Mouse (Mus musculus): ENCODE data around the gene Dmc1. TPM values are rescaled to one million over a fixed set of nuclear protein-coding genes. Genes with fewer than 3 reads are reported as not detected.

The Dmc1 gene
- polyA plus RNA-seq, 1 experiment from 2014 or later = 1.4 TPM

DNA sequence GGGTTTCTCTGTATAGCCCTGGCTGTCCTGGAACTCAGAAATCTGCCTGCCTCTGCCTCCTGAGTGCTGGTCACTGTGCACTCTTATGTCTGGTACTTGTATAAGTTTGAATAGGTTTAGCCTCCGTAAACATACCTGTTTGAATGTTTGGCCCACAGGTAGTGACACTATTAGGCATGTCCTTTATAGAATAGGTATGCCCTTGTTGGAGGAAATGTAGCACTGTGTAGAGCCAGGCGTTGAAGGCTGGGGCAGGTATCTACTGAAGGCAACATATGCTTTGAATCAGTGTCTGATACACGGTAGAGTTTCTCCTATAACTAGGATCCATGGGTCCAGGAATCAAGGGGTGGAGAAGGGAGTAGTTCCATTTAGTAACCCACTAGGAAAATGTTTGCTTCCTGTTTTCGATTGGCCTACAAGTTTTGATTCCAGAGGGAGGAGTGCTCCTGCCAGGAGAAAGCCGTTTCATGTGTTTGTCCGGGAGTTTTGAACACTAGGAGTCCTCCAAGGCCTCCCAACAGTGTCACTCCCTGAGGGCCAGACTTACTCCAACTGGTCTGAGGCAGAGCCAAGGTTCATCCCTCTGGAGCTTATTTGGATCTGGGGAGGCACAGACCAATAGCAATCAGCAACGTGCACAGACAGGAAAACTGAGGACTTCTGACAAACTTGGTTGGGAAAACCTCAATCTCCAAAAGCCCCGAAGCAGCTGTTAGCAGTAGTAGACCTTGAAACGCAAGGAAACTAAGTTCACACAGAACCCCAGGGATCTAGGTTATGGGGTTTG is 78.7 kb downstream of the Dmc1 start:
- WGBS = 70% methylated on average over 9 of the region's 9 CpGs
- H3K9me3 ChIP-seq (replicated peaks) = no peaks in the 10 kb centered on the region
- no peak overlapping the region for H3K4me3 ChIP-seq
- H3K27ac ChIP-seq = no peak overlapping the region
- no peak overlapping the region for H3K4me2 ChIP-seq
- peaks cover 57% of the 10 kb centered on the region for H3K36me3 ChIP-seq (ENCODE audit: poor library complexity, severe bottlenecking)
- H3K27me3 ChIP-seq = no peaks in the 10 kb centered on the region
- no peak overlapping the region for H3K9ac ChIP-seq
- no peaks in the 10 kb centered on the region for H3K4me1 ChIP-seq
- ATAC-seq = peak; percentile 50; the same call in 1 of the 2 replicates

DNA sequence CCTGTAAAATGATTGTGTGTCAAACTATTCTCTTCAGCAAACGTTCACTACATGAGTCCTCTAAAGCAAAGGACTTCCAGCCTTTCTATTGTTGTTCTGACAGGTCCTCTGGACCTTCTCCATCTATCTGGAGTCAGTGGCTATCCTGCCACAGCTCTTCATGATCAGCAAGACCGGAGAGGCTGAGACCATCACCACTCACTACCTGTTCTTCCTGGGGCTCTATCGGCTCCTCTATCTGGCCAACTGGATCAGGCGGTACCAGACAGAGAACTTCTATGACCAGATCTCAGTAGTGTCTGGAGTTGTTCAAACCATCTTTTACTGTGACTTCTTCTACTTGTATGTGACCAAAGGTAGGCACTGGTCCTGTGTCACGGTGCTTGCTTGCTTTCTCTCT is 79.3 kb downstream of the Dmc1 start:
- WGBS = 89% methylated on average over 5 of the region's 5 CpGs

DNA sequence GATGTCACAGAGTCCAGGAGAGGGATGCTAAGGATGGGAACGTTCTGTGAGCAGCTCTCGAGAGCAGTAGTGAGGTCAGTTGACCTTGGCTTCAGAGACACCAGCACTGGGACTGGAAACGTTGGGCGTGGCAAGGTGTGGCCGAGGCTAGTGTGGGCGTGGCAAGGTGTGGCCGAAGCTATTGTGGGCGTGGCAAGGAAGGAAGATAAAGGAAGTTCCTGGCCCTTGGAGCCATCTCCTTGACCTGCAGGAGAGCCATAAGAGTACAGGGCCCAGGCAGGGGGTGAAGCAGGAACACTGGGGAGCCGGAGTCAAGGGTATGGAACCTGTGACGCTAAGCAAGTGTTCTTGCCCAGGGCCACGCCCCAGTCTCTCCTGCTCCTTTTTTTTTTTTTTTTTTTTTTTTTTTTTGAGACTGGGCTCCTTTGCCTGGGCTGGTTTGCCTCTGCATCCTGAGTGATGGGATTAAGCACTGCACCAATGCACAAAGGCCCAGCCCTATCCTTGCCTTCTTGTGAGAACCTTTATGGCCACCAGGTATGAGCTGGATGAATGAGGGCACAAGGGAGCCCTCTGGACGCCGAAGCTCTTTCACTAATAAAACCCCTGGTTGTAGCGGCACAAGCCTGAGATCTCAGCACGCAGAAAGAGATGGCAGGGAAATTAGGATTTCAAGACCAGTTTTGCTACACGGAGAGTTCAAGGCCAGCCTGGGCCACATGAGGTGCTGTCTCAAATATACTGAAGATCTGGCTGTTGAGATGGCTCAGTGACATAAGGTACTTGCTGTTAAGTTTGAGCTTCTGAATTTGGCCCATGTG is 85.3 kb downstream of the Dmc1 start:
- H3K4me1 ChIP-seq = peaks cover 14% of the 10 kb centered on the region
- no peak overlapping the region for H3K4me3 ChIP-seq
- H3K9me3 ChIP-seq (replicated peaks) = no peaks in the 10 kb centered on the region
- no peak overlapping the region for H3K27ac ChIP-seq
- no peak overlapping the region for H3K9ac ChIP-seq
- H3K36me3 ChIP-seq (ENCODE audit: poor library complexity, severe bottlenecking) = no peaks in the 10 kb centered on the region
- no peak overlapping the region for H3K4me2 ChIP-seq
- peaks cover 48% of the 10 kb centered on the region for H3K27me3 ChIP-seq
- WGBS = 52% methylated on average over 16 of the region's 16 CpGs
- no peak for ATAC-seq

More for the DNA sequence above, 79.3 kb downstream of the Dmc1 start:
- Histone ChIP-seq H3K27ac (no peak overlapping the region), H3K4me1 (no peaks in the 10 kb centered on the region), H3K9me3 (replicated peaks) (no peaks in the 10 kb centered on the region), H3K27me3 (no peaks in the 10 kb centered on the region), H3K4me2 (no peak overlapping the region), H3K9ac (no peak overlapping the region), H3K4me3 (no peak overlapping the region), H3K36me3 (ENCODE audit: poor library complexity, severe bottlenecking) (peaks cover 51% of the 10 kb centered on the region)
- ATAC-seq = no peak

DNA sequence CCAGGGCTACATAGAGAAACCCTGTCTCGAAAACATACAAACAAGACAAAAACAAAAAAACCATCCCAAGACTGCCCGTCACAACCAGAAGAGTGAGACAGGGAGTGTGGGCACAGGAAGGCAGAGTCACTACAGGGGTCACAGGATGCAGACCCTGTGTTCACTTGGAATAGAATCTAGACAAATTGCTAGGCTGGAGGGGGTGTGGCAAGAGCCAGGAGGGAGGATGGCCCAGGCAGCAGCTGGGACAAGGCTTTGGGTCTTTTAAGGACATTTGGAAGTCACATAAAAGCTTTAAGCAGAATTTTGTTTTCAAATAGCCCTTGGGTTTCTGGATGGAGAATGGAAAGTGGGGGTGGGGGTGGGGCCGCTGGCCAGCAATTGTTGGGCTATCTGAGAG is 86.3 kb downstream of the Dmc1 start:
- Histone ChIP-seq H3K4me3 (no peak overlapping the region), H3K9me3 (replicated peaks) (no peaks in the 10 kb centered on the region), H3K9ac (no peak overlapping the region), H3K36me3 (ENCODE audit: poor library complexity, severe bottlenecking) (no peaks in the 10 kb centered on the region), H3K27ac (no peak overlapping the region), H3K4me2 (no peak overlapping the region), H3K4me1 (peaks cover 14% of the 10 kb centered on the region), H3K27me3 (peaks cover 59% of the 10 kb centered on the region)
- WGBS = 78% methylated on average over 3 of the region's 3 CpGs
- no peak for ATAC-seq

DNA sequence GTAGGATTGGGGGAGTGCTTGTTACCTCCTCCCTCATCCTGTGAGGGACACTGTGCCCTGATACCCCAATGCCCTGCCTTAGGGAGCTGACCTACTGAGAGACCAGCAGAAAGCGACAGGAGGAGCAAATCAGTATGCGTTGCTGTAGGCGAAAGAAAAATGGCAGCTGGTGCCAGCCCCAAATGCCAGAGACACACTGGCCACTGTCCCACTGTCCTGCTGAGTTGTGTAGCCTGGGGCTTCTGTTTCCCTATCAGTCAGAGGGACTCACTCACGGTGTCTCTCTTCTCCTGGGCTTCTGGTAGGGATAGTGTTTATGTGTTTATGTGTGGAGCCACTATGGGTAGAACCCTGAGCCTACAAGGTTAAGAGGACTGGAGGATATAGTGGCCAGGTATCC is 87.2 kb downstream of the Dmc1 start:
- Histone ChIP-seq H3K27ac (no peak overlapping the region), H3K9ac (no peak overlapping the region), H3K9me3 (replicated peaks) (no peaks in the 10 kb centered on the region), H3K4me1 (peaks cover 14% of the 10 kb centered on the region), H3K27me3 (peaks cover 66% of the 10 kb centered on the region), H3K36me3 (ENCODE audit: poor library complexity, severe bottlenecking) (no peaks in the 10 kb centered on the region), H3K4me2 (no peak overlapping the region), H3K4me3 (no peak overlapping the region)
- no peak for ATAC-seq
- WGBS = 75% methylated on average over 4 of the region's 4 CpGs

DNA sequence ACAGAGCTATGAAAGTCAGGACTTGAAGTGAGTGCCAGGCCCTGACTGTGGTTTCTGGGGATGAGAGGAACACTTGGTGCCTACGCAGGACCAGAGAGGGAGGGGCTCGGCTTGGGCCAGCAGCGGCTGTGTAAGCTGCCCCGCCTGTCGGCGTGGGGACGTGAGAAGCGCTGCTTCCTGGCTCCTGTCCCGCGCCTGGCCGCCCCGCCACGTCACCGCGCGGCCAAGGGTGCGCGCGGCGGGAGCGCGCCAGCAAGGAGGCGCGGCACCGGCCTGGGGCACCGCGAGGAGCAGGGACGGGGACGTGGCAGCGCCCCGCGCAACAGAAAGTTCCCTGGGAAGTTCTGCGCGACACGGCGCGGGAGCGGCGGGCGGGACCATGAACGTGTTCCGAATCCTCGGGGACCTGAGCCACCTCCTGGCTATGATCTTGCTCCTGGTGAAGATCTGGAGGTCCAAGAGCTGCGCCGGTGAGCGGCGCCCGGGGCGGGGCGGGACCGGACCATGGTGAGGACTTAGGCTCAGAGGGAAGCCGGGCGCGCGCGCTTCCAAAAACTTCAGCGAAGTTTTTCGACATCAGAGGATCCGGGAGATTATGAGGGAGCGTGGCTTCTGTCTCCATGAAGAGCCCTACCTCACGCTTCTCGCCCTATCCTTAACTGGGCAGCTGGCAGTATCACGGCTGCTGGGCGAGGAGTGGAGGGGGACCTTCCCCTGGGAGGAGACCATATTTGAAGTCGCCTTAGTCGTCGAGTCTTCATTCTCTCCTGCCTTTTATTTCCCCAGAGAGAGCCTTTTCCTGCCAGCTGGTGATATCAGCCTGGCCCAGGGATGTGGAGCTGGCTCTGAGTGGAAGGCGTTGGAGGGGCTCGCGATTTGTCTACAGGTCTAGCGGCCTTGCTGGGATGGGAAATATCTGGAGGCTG is 88.5 kb downstream of the Dmc1 start, which contains the start of gene Kdelr3:
TSS of gene Kdelr3 (plus strand) at position 241 of the 926 bp plus-strand sequence.
- peaks cover 76% of the 10 kb centered on the region for H3K27me3 ChIP-seq
- no peaks in the 10 kb centered on the region for H3K9me3 ChIP-seq (replicated peaks)
- no peaks in the 10 kb centered on the region for H3K36me3 ChIP-seq (ENCODE audit: poor library complexity, severe bottlenecking)
- ATAC-seq = peak; percentile 54; the same call in 1 of the 2 replicates
- under 1% methylated on average over 71 of the region's 71 CpGs for WGBS
- peak within 1 kb of the TSS; percentile 88 for H3K4me2 ChIP-seq
- peak within 1 kb of the TSS; percentile 63 for H3K9ac ChIP-seq
- H3K4me3 ChIP-seq = peak within 1 kb of the TSS; percentile 48
- no peak within 1 kb of the TSS for H3K27ac ChIP-seq
- H3K4me1 ChIP-seq = peaks cover 25% of the 10 kb centered on the region

DNA sequence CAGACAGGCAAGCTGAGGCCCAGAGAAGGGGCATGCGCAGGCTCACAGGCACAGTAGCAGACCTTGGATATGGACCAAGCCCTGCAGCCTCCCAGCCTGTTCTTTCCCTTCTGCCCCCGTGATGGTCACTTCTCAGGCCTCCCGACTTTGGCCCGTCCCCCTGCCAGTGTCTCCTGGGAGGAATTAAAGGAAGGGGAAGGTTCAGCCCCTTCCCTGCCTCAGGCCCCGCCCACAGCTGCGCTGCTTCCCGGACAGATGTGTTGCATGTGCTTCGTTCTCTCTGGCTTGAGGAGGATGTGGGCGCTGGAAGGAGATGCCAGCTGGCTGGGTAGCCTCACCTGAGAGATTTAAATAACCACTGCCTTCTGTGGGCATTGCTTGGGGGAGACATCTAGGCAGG is 91.0 kb downstream of the Dmc1 start:
- peaks cover 38% of the 10 kb centered on the region for H3K4me1 ChIP-seq
- H3K4me3 ChIP-seq = no peak overlapping the region
- peaks cover 89% of the 10 kb centered on the region for H3K27me3 ChIP-seq
- H3K9ac ChIP-seq = no peak overlapping the region
- H3K4me2 ChIP-seq = no peak overlapping the region
- no peak overlapping the region for H3K27ac ChIP-seq
- H3K36me3 ChIP-seq (ENCODE audit: poor library complexity, severe bottlenecking) = no peaks in the 10 kb centered on the region
- no peak for ATAC-seq
- no peaks in the 10 kb centered on the region for H3K9me3 ChIP-seq (replicated peaks)
- 11% methylated on average over 9 of the region's 9 CpGs for WGBS

DNA sequence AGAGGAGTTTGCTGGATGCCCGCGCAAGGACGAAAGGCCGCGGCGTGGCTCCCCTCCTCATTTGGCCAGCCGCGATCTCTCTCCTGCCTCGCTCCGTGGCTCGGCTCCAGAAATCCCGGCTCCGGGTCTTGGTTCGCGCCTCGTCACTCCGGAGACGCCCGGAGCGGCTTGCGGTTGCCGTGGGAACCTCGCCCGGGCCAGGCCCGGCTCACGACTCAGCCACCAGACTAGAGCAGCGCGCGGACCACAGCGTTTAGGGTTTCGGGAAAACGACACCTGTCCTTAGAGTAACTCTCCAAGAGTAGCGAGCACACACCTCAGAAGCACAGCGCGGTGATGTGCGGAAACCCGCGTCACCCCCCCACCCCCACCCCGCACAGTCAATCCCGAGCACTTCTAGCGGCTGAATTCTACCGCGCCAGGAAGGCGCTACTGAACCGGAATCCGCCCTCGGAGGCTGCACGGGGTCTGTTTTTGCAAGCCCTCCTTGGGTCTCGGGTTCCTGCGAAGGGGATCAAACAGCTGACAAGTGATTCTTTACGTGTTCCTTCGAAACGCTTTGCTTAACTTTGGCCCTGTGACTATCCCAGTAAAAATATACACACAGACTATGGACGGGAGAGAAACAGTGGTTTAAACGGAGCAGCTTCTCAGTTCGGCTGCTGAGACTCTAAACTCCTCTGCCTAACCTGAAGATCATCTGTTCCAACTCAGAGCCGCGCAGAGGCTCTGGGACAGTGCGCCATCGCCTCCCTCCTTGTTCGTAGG is 93.2 kb downstream of the Dmc1 start:
- 2% methylated on average over 61 of the region's 61 CpGs for WGBS
- Histone ChIP-seq H3K9ac (peak overlapping the region; percentile 45), H3K27me3 (peaks cover 89% of the 10 kb centered on the region), H3K4me2 (peak overlapping the region; percentile 70), H3K4me1 (peaks cover 39% of the 10 kb centered on the region), H3K36me3 (ENCODE audit: poor library complexity, severe bottlenecking) (no peaks in the 10 kb centered on the region), H3K9me3 (replicated peaks) (no peaks in the 10 kb centered on the region), H3K4me3 (peak overlapping the region; percentile 41), H3K27ac (no peak overlapping the region)
- ATAC-seq = peak; percentile 91

Small RNA genes lying within 50 kb of the gene (microRNA-seq; reads per million reads assigned to microRNA genes)
- not detected for gene Gm27903

Other genes with a start within 250 kb of the Dmc1 start
- 29.4 and 31.3 TPM in 2 replicates for gene Tmem184b, start 201.5 kb downstream of the Dmc1 start, polyA plus RNA-seq (2015; fragmentation: Nextera tagmentation; extraction: Ambion mirVana)
- gene Csnk1e, start 149.5 kb downstream of the Dmc1 start, polyA plus RNA-seq (2015; fragmentation: Nextera tagmentation; extraction: Ambion mirVana) = 200 and 208 TPM in 2 replicates
- gene Kcnj4, start 99.9 kb downstream of the Dmc1 start, polyA plus RNA-seq (2015; fragmentation: Nextera tagmentation; extraction: Ambion mirVana) = not detected in 2 replicates
- 5.1 and 6.4 TPM in 2 replicates for gene Kdelr3, start 88.7 kb downstream of the Dmc1 start, polyA plus RNA-seq (2015; fragmentation: Nextera tagmentation; extraction: Ambion mirVana)
- gene Ddx17, start 58.4 kb downstream of the Dmc1 start, polyA plus RNA-seq (2015; fragmentation: Nextera tagmentation; extraction: Ambion mirVana) = 61.5 and 66.8 TPM in 2 replicates
- 5.8 and 6.3 TPM in 2 replicates for gene Fam227a, start 53.8 kb upstream of the Dmc1 start, polyA plus RNA-seq (2015; fragmentation: Nextera tagmentation; extraction: Ambion mirVana)
- 103 and 109 TPM in 2 replicates for gene Cby1, start 54.1 kb upstream of the Dmc1 start, polyA plus RNA-seq (2015; fragmentation: Nextera tagmentation; extraction: Ambion mirVana)
- gene Tomm22, start 65.8 kb upstream of the Dmc1 start, polyA plus RNA-seq (2015; fragmentation: Nextera tagmentation; extraction: Ambion mirVana) = 288 TPM in 2 replicates
- gene Josd1, start 82.8 kb upstream of the Dmc1 start, polyA plus RNA-seq (2015; fragmentation: Nextera tagmentation; extraction: Ambion mirVana) = 17.9 and 18.7 TPM in 2 replicates
- 47.2 and 50.9 TPM in 2 replicates for gene Gtpbp1, start 85.7 kb upstream of the Dmc1 start, polyA plus RNA-seq (2015; fragmentation: Nextera tagmentation; extraction: Ambion mirVana)
- 8.1 and 8.4 TPM in 2 replicates for gene Sun2, start 137.4 kb upstream of the Dmc1 start, polyA plus RNA-seq (2015; fragmentation: Nextera tagmentation; extraction: Ambion mirVana)
- gene Dnal4, start 172.7 kb upstream of the Dmc1 start, polyA plus RNA-seq (2015; fragmentation: Nextera tagmentation; extraction: Ambion mirVana) = 90.6 and 94.0 TPM in 2 replicates
- 7.9 and 8.3 TPM in 2 replicates for gene Nptxr, start 199.7 kb upstream of the Dmc1 start, polyA plus RNA-seq (2015; fragmentation: Nextera tagmentation; extraction: Ambion mirVana)
- not detected in 2 replicates for gene Npcd, start 229.1 kb upstream of the Dmc1 start, polyA plus RNA-seq (2015; fragmentation: Nextera tagmentation; extraction: Ambion mirVana)
- gene Cbx6, start 229.6 kb upstream of the Dmc1 start, polyA plus RNA-seq (2015; fragmentation: Nextera tagmentation; extraction: Ambion mirVana) = 39.0 and 43.8 TPM in 2 replicates

Data from forebrain, embryonic 13.5 days (tissue).